Mouse (Mus musculus) cerebellum, postnatal 14 days (tissue): Measurements from ENCODE around the gene Sp110.
"Not testable (repeated sequence)": the region's sequence is repeated elsewhere in the genome, so short reads cannot be mapped to it uniquely, and the experiment has no call there.

Experiments used
- DNase-seq, 2 experiments: peaks; one replicate each; pipeline ENCODE4 v3.0.0; 2021; ENCODE audit warnings: mixed read lengths in 2 of 2

Sp110 gene

DNA sequence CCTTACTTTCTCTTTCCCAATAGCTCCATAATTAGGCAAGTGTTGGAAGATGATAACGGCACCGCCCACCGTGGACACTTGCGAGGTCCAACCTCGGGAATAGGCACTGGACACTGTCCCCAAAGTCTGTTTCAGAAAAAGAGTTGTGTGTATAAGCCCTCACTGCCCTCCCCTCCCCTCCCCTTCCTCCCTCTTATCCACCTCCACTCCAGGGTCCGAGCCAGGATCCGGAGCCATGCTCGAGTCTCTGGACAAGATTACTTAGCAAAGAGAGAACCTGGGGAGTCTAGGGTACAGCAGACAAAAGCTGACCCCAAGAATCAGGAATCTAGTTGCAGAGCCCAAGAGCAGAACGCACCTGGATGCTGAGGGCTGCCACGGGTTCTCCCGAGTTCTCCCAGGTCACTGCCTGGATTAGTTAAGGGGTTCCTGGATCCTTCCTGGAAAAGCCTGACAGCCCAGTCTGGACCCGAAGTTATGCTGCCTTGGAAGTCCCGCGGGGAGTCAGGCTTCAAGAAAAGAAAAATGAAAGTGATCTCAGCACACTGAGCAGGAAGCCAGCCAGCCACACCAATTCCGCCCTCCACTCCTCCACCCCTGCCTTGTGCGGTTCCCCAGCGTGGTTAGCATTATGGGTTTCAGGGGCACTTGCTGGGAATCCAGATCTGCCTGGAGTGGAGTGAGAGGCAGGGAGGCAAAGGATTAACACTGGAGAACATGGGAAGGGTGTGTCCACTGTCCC, at the start of gene Sp110:
TSS of gene Sp110 (minus strand) at position 547 of the 742 bp plus-strand sequence.
- DNase-seq, result not testable (repeated sequence)

DNA sequence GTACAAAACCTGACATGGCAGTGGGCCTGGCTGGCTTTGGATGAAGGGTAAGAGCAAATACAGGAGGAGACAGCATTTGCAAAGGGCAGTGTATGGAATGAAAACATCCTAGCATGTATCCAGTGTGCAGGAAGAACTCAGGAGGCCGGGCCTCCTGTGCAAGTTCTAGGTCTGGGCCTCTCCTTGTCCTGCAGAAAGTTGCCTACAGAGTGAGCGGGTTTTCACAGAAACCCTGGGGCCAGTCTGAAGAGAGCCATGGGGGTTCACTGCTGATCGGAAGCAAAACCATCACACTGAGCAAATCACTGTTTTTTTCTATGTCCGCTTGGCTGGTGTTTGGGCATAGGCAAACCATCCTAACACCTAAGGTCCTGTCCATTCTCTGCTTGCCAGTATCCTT, 39.5 kb upstream of the Sp110 start:
- DNase-seq, result not testable (repeated sequence)

DNA sequence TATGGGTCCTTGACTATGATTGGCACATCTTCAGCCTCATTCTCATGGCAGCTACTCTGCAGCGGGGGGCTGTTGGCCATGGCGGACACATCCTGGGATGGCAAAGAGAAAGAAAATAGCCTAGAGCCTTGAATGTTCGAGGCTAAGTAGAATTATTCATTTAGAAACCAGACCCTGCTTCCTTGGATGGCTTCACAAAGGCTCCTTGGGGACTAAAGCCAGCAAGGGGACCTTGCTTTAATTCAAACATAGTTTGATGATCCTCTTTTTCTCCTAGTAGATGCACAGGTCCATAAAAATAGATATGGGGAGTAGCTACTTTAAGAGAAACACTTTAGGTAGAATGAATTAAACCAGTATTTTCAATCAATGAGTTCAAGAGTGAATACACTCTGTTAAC, 38.3 kb upstream of the Sp110 start:
- not testable (repeated sequence) for DNase-seq

DNA sequence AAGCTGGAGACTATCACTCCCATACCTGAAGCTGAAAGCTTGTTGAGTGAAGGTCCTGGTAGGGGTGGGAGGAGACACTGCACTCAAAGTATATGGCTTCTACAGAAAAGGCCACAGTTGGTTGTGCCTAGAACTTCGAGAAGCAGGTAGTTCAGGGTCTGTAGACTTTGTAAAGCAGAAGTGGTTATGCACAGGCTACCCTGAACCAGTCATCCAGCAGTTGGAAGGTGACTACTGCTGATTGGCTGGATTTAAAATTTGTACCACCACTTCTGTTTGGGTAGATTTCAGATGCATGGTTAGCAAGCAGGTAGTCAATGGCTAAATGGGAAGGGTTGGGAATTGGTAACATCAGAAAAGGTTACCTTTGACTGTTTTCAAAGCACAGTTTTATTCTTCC, 20.1 kb upstream of the Sp110 start:
- not testable (repeated sequence) for DNase-seq

DNA sequence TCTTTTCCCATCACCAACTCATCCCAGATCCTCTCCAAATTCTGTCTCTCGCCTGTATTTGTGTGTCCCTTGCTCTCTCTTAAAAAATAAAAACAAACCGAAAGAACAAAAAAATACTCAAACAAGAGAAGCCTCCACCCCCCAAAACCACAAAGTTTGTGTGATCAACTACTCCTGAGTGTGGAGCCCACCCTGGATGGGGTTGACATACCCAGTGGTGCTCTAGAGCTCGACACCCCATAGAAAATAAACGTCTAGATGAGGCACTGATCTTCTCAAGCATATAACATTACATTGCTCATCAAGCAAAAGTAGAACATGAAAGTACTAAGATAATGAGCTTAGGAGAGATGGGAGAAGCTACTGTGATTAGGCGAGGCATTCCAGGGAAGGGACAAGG, 18.5 kb upstream of the Sp110 start:
- DNase-seq, result not testable (repeated sequence)

DNA sequence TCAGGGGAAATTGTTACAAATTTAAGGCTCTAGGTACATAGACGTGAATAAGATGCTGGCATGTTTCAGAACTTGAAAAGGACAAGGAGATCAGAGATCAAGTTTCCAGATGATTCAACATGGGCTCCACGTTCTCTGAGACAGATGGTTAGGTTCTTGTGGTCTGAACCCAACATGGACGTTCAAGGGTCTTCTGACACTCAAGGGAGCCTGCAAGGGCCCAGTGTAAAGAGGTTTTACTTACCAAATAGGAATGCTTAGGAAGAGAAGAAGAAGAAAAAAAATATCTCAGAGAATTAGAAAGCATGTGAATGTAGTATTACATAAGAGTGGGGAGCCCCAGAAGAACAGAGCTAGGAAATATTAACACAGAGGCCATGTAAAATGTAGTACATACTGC, 17.2 kb upstream of the Sp110 start:
- DNase-seq, result not testable (repeated sequence)

DNA sequence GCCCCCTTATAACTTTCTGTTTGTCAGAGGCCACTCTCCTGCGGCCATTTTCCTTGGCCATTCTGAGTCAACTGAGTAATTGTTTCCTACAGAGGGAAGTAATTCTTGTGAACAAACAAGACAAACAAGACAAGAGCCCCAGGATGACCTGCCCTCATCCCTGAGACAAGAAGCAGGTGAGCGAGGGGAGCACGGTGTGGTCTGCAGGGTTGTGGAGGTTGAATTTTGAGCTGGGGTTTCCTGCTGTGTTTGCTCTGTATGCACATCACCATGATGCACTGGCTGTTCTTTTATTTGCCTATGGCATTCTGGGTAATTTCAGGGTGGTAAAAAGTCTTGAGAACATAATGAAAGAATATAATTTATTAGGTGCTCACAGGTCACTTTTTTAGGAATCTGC, 16.5 kb upstream of the Sp110 start:
- DNase-seq, result not testable (repeated sequence)

DNA sequence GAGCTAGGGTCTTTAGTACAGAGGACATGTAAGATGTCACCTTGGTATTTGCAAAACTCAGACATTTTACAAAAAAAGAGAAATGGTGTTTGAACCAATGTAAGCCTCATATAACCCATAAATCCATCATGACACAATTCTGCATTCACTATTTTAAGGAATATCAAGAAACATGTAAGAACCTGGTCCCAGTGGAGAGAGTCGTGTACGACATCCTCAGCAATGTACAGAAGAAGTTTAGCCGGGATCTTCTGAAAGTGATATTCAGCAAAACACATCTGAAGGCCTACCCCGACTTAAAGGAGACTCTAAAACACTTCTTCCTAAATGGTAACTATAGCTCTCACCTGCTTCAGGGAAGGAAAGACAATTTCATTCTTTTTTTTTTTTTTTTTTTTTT, 12.0 kb upstream of the Sp110 start:
- DNase-seq, result not testable (repeated sequence)

DNA sequence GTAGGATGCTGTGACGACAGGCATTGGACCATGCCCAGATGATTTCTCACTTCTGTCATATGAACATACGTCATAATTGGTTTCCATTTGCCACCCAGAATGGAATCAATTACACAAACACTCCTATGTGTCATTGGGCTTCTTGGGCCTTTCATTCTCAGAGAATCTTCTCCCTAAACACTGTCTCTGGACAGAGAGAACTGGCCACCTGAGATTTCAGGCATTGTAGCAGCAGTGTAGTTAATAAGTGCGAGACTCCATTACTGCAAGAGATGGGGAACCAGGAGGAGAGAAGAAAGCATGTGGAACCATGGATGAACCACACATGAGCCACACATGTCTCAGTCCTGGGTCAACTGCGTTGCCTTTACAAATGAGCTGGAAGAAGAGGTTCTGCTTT, 9.7 kb upstream of the Sp110 start:
- DNase-seq, result not testable (repeated sequence)

DNA sequence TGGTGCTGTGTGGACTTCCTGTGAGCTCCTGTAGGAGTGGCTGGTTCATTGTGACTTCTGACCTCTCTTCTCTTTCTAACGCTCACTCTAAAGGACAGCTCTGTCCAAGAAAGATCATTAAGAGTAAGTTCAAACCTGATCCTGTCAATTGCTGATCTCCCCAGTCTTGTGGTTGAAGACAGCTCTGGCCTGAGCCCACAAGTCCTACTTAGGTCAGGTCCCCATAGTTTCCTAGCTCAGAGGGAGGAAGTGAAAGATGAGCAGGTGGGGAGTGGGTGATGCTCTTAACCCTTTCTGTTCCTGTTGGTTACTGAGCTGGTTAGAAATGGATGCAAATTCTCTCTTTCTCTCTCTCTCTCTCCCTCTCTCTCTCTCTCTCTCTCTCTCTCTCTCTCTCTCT, 5.7 kb upstream of the Sp110 start:
- not testable (repeated sequence) for DNase-seq

DNA sequence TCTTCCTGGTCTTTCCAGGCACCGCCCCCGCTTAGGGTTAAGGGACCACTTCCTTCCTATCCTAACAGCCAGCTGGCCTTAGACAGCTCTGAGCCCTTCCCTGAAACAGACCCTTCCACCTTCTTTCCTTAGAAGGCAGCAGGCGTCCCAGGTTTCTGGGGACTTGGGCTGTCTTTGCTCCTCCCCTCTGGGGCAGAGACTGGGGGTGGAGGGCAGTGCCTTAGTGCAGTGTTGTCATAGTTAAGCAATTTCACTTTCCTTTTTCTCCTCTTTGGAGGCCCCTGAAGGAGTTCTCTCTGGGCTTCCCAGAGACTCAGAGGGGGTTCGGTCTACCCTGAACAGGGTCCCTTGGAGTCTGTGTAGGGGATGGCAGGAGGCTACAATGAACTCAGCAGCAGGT, 2.2 kb upstream of the Sp110 start:
- DNase-seq, result not testable (repeated sequence)

DNA sequence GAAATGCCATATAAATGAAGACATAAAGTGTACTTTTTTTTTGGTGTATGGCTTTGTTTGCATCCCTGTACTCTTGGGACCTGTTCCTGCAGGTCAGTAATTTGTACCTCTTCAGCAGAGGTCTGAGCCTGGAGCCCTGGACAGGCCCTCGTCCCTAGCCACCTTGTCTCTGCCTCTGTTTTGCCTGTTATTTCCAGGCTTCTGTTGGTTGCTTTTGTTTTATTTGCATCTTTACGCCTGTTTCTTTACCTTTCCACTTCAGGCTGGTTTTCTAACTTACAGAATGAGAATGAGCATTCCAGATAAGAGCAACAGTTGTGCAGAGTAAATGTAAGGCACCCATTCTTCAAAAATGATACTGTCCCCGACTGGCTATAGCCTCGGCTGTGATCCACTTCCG, 1.5 kb upstream of the Sp110 start, which contains the start of gene Sp140:
TSS of gene Sp140 (plus strand) at position 301 of the 400 bp plus-strand sequence.
- DNase-seq, result not testable (repeated sequence)

DNA sequence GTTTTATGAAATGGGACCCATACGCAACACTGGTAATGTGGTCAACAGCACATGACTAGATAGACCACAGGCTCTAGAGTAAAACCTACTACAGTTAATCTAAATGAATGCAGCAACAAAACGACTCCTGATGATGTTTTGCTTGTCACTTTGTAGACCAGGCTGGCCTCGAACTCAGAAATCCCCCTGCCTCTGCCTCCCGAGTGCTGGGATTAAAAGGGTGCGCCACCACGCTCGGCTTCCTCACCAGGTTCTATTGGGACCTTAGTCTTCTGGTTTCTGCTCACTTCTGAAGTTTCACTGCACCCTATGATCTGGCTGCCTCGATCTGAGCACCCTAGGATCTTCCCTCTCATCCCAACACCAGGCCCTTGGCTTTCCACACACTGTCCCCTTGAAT, 6.1 kb downstream of the Sp110 start:
- not testable (repeated sequence) for DNase-seq

DNA sequence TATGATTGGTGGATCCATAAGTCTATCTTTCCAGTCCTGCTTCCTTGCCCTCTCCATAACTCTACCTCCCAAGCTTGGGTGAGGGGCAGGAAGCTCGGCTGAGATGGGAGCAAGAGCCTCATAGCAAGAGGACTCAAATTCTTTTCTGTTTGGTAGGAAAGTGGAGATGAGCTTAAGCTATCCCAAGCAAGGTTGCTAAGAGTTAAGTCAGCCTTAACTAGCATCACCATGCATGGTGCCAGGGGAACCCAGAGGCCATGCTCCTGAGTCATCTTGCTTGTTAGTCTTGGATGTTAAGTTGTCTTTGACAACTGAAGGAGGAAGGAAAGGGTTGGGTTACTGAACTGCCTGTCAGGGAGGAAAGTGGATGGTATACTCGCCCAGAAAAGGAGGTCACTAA, 9.9 kb downstream of the Sp110 start:
- DNase-seq, result not testable (repeated sequence)

DNA sequence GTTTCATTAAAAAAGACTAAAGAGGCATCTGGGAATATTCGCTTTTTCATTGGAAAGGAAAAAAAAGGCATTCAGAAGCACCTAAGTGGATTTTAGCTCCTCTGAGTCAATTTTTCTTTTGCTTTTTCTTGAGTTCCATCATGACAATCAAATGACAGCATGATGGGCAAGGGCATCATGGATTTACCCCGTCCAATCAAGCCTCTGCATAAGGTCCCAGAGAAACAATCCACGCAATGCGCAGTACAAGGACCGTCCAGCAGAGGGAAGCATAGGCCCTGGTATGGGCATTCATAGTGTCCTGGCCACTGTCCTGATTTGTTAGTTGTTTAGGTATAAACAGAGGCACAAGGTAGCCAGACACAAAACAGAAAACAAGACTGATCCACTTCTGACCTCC, 17.1 kb downstream of the Sp110 start:
- DNase-seq, result peak in 1 of 2 experiments; percentile 8

DNA sequence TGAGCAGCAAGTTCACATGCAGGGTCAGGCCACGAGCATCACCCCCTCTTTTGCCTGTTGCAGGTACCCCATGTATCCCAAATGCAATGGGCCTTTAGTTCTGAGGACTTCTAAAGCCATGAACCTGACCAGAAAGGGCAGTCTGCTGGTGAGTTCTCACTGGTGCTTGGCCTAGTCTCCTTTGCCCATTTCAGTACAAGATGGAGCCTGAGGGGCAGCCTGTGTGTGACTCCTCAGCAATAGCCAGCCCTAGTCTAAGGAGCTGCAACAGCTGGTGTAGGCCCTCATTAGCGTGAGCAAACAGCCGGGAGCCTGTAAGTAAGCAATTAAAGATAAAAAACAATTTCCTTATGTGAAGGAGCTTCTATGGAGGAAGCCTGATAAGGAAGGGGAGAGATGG, 18.0 kb downstream of the Sp110 start:
- not testable (repeated sequence) for DNase-seq

DNA sequence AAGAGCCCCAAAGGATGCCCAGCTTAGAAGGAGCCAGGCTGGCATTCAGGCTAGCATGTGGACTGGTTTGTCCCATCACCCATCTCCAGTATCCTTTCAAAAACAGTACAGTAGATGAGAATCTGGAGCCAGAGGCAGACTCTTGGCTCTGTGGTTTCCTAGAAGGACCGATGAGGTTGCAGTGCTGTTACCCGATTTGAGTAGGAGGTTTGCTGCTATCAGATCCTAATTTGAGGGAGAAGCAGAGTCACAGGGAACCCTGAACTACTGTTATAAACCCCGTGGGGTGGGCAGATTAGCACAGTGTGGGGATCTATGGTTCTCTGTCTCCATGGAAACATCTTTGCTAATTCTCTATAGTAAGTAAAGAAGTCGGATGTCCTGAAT, 18.5 kb downstream of the Sp110 start:
- not testable (repeated sequence) for DNase-seq

DNA sequence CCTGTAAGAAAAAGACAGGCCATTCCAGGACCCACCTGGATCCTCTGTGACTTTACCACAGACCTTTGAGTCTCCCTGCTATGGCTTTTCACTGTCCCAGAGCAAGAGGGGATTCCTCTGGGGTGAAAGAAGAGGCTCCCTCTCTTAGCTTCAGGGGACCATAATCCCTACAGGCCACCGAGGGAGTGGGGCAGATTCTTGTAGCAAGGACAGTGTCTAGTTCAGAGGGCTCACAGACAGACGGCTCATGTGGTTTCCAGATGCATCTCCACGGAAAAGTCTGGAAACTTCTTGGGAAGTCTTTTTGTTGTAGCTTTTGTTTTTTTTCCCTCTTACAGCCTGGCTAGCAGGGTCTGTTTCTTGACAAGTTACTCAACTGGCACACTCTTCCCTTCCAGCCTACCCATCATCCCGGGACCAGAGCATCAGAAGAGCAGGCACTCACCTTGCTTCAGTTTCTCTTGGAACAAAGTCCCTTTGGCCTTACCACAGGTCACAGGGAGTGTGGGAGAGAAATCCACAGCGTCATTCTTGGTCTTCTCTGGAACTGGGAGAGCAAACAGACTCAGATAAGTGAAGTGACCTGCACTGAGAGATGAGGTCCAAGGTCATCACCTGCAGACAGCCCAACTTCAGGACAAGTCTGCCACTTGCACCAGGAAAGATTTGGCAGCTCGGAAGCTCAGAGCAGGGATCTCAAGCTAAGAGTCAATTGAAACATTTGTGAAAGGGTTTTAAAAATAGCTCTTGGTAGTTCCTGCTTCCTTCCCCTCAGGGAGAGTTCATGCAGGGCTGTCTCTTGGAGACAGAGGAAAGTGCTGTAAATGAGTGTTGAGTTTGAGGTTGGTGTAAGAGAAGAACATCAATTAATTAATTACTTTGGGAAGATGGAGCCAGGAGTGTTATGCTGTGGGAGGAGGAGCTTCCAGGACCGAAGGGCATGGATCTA, 19.1 kb downstream of the Sp110 start:
- not testable (repeated sequence) for DNase-seq

DNA sequence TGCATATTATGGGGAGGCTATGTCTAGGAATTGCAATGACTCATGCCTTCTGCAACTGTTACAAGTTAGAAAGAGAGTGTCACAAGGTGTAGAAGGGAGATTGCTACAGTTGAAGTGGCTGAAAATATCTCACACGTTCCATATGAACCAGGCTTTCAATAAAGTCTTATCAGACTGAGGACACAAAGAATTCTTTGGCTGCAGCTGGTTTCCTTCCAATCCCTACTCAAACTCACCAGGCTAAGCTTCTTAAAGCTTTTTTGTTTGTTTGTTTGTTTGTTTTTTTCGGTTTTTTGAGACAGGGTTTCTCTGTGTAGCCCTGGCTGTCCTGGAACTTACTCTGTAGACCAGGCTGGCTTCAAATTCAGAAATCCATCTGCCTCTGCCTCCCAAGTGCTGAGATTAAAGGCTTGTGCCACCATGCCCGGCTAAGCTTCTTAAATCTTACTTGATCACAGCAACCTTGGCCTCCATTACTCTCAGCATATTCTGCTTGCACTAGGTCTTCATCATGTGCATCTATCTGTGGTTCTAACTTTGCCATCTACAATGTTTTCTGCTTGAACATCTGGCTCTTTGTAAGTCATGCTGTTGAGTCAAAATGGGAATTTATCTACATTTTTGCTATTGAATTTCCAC, 20.1 kb downstream of the Sp110 start:
- not testable (repeated sequence) for DNase-seq

DNA sequence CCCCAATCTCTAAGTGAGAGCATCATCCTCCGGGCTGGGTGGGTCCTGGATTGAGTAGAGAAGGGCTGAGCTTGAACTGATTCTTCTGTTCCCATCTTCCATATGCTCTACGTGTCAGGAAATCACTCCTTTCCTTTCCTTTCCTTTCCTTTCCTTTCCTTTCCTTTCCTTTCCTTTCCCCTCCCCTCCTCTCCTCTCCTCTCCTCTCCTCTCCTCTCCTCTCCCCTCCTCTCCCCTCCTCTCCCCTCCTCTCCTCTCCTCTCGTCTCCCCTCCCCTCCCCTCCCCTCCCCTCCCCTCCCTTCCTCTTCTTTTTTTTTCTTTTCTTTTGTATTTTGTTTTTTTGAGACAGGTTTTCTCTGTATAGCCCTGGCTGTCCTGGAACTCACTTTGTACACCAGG, 23.2 kb downstream of the Sp110 start, which contains the start of gene G530012D18Rik:
TSS of gene G530012D18Rik (plus strand) at position 301 of the 400 bp plus-strand sequence.
- not testable (repeated sequence) for DNase-seq

DNA sequence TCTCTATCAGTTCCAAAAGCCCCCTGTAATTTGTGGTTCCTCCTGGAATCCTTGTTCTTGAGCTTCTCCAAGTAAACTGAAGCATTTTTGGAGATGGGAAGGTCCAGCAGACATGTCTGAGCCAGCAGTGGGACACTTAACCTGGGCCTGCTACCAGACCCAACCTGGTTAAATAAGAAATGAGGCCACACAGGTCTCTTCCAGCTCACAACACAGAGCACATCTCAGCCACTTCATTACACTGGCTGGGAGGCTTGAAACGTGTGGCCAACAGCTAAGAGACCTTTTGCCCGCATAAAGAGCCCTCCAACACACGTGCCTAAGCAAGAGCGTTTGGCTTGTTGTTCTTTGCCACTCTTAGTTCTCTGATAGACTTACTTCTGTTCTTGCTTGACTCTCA, 25.1 kb downstream of the Sp110 start:
- DNase-seq, result not testable (repeated sequence)

DNA sequence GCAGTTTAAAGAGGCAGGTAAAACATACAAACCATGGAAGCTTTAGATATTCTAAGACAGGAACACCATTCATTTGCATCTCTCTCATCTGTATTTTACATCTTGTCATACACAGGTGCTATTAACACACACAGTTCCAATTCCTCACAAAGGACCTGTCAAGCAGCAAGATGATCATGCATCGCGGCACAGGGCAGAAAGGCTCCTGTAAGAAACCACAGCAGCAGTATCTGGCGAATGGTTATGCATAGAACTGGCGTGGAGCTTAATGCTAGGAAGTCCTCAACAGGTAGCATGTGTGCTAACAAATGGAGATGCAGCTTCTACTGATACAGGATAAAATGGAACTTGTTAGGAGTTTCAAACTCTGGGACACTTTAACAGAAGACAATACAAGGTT, 43.4 kb downstream of the Sp110 start:
- DNase-seq, result peak in 1 of 2 experiments; percentile 5

DNA sequence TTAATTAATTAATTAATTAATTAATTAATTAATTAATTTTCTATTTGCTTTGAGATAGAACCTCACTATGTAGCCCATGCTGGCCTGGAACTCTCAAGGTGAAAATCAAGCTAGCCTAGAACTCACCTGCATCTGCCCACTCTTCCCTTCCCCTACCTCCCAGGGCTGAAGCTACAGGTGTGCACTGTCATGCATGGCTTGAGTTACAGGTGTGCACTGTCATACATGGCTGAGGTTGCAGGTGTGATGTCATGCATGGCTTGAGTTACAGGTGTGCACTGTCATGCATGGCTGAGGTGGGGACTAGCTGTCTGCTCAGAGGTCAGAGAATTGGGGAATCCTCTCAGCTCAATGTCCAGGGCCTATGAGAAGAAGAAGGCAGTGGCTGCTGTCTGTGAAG, 52.2 kb downstream of the Sp110 start:
- DNase-seq, result not testable (repeated sequence)
